Mouse (Mus musculus): ENCODE results near the gene Aco1. TPM values are rescaled to one million over a fixed set of nuclear protein-coding genes. Genes with fewer than 3 reads are reported as not detected.
A peak's percentile ranks its signal among the peaks of the same experiment; 100 is the strongest.

Gene Aco1
- total RNA-seq, 2 experiments from 2014 or later = 29.5 to 32.2 TPM

- no peak for DNase-seq (ENCODE audit: low spot score in 2 of 2)
- intact Hi-C loops (cut with DNase I) = no loop called here
Observed at GRCm38 (mm10) chr4:40155467-40155999, 12.7 kb downstream of the Aco1 start.

GRCm38 (mm10) chr4:40156153-40156552 is 13.3 kb downstream of the Aco1 start:
- intact Hi-C loops (cut with DNase I) = no loop called here
- DNase-seq (ENCODE audit: low spot score in 2 of 2) = no peak

DNA sequence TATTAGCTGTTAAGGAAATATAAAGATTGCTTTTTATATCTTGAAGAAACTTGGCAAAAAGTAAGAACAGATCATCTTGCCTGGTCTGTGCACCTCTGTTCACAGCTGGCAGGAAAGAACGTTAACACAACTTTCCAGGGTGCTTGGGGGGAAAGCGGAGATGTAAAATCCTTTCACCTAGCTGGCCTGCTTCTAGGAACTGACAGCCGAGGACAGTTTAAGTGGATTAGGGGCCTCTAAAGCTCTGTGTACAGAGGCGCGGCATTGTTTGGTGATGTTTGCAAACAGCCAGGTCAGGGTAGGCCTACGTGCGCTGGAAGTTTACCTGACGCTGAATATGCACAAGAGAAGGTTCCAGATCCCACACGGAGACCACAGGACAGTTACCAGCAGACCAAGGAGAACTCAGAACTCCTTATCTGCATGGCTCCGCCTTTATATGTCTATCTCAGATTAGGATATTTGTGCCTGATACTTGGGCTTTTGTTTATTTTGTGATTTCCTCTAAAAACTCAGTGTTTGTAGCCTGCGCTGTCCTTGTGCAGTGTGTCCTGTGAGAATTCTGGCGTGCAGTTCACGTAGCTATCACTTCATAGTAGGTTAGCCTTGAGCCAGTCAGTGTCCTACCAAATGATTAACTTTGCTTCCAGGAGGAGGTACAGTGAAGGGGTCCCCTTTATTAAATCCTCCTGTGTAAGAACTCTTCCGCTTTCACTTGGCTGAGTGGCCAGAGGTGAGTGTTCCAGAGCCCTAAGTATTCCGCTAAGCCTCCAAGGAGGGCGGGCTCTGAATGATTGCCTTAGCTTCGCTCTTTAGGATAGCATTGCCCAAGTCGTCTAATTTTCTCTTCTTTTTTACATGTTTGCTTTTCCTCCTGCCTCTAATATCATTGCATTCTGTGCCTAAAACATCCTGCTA is 14.0 kb downstream of the Aco1 start:
- no peak for DNase-seq (ENCODE audit: low spot score in 2 of 2)
- intact Hi-C loops (cut with DNase I) = no loop called here

- intact Hi-C loops (cut with DNase I) = no loop called here
- no peak for DNase-seq (ENCODE audit: low spot score in 2 of 2)
Observed at GRCm38 (mm10) chr4:40157500-40158223, 14.8 kb downstream of the Aco1 start.

DNA sequence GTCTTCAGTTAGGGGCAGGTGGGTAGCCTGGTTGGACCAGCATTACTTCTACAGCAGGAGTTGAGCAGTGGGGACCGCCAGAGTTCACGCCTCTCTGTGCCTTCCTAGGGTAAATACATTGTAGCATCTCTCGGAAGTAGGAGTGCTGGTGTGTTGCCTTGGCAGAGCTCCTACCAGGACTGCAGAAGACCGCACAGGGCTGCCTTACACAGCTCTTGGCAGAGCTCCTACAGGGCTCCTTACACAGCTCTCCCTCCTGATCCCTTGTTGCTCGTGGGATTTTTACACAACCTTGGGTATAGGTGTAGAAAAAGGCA is 15.3 kb downstream of the Aco1 start:
- intact Hi-C loops (cut with DNase I) = no loop called here

DNA sequence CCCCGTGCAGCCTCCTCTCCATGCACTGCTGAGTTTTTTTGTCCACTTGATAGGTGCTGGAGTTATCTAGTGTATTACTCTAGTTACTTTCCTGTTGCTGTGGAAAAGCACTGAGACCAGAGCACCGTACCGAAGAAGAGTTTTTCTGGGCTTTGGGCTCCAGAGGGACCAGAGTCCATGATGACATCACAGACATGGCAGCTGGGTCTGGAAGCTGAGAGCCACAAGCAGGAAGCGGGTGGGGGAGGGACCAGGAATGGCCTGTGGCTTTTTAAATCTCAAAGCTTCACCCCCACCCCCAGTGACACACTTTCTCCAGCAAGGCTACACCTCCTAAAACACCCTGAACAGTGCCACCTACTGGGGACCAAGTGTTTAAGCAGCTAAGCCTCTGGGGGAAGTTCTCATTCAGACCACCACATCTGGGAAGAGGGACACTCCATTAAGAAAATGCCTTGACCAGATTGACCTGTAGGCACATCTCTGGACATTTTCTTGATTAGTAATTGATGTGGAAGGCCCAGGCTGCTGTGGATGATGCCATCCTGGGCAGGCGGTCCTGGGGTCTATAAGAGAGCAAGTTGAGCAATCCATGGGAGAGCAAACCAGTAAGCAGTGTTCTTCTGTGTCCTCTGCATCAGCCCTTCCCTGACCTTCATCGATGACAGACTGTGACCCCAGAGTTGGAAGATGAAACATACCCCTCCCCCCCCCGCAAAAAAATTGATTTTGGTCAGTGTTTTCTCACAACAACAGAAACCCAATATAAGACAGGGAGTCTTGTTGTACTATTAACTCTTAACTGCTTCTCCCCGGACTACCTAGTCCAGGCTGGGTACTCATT is 17.9 kb downstream of the Aco1 start:
- intact Hi-C loops (cut with DNase I) = no loop called here
- no peak for DNase-seq (ENCODE audit: low spot score in 2 of 2)

More for the DNA sequence above, 15.3 kb downstream of the Aco1 start:
- peak in 1 of 2 experiments; percentile 16 for DNase-seq (ENCODE audit: low spot score in 2 of 2)

- intact Hi-C loops (cut with DNase I) = no loop called here
- no peak for DNase-seq (ENCODE audit: low spot score in 2 of 2)
Observed at GRCm38 (mm10) chr4:40163646-40164045, 20.8 kb downstream of the Aco1 start.

DNA sequence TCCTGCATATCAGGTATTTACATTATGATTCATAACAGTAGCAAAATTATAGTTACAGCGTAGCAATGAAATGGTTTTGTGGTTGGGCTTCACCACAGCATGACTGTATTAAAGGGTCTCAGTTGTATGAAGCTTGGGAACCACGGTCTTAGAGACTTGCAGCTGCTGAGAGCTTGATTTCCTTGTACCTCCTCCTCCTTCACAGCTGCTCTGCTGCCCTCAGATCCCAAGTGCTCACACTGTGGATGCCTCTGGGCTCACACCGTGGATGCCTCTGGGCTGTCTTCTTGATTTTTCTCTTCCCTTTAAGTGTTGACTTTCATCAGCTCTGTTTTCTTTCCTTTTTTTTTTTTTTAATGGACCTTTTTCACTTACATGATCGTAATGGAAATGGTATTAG is 28.6 kb downstream of the Aco1 start:
- DNase-seq (ENCODE audit: low spot score in 2 of 2) = no peak
- intact Hi-C loops (cut with DNase I) = no loop called here

- no peak for DNase-seq (ENCODE audit: low spot score in 2 of 2)
- intact Hi-C loops (cut with DNase I) = no loop called here
Observed at GRCm38 (mm10) chr4:40172336-40172735, 29.5 kb downstream of the Aco1 start.

DNA sequence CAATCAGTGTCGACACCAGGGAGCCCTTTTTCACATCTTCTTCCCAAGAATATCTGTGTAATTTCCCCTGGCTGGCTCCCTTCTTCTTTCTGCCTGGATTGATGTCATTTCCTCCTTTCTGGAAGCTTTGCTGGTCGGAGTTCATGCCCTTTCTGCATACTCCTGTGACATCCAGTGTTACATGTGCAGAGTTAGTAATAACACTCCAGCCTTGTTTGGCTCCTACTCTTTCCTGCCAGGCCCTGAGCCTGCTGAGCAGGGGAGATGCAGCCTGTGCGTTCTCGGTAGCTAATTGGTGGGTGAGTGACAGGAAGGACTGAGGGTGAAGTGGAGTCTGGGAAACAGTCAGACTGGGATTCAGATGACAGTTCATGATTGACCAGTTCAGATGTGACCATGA is 31.4 kb downstream of the Aco1 start:
- DNase-seq (ENCODE audit: low spot score in 2 of 2) = no peak
- intact Hi-C loops (cut with DNase I) = no loop called here

GRCm38 (mm10) chr4:40178584-40178983 is 35.7 kb downstream of the Aco1 start:
- intact Hi-C loops (cut with DNase I) = no loop called here
- DNase-seq (ENCODE audit: low spot score in 2 of 2) = no peak

GRCm38 (mm10) chr4:40180046-40180445 is 37.2 kb downstream of the Aco1 start:
- DNase-seq (ENCODE audit: low spot score in 2 of 2) = no peak
- intact Hi-C loops (cut with DNase I) = loop anchor here (5.0 to 10.0 kb wide), 2 partner anchors 107 to 505 kb away; no protein-coding TSS in a partner anchor

DNA sequence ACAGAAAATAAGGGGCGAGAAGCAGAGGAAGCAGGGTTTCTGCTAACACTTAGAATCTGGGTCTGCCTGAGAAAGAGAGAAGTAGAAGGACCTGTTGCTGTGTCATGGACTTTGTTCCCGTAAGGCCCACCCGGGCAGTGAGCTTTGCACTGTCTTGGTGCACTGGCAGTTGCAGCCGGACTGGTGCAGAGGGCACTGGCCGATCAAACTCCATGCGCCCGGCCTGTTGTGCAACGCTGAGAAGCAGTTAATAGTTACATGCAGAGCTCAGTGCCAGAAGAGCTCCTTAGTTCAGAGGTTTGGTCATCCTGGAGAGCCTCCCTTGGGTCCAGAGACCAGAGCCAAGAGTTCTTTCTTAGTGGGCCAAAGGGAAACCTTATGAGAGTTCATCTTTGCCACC is 38.8 kb downstream of the Aco1 start:
- intact Hi-C loops (cut with DNase I) = loop anchor here (5.0 to 10.0 kb wide), 2 partner anchors 106 to 503 kb away; no protein-coding TSS in a partner anchor
- no peak for DNase-seq (ENCODE audit: low spot score in 2 of 2)

GRCm38 (mm10) chr4:40182651-40183320 is 39.9 kb downstream of the Aco1 start:
- DNase-seq (ENCODE audit: low spot score in 2 of 2) = peak; percentile 55 to 65
- intact Hi-C loops (cut with DNase I) = loop anchor here (5.0 to 10.0 kb wide), 2 partner anchors 105 to 502 kb away; no protein-coding TSS in a partner anchor

GRCm38 (mm10) chr4:40183781-40184180 is 40.9 kb downstream of the Aco1 start:
- intact Hi-C loops (cut with DNase I) = loop anchor here (5.0 to 10.0 kb wide), 2 partner anchors 104 to 501 kb away; no protein-coding TSS in a partner anchor
- no peak for DNase-seq (ENCODE audit: low spot score in 2 of 2)

DNA sequence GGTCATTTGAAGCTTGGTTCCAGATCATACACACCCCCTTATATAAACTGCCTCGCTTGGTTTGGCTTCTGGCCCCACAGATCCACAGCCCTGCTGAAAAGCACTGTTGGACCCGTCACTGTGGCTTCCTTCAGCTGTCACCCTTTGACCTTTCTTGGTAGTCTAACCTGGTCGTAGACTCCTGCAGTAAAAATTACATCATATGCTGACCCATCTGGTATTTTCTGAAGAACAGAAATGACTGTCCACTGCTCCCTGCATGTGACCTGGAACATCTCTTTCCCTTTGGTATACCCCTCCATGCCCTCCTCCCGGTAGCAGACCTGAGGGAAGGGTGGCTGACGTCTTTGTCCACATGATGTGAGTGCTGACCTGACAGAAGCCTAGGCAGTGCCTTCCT is 41.6 kb downstream of the Aco1 start:
- intact Hi-C loops (cut with DNase I) = loop anchor here (5.0 to 10.0 kb wide), 2 partner anchors 103 to 500 kb away; no protein-coding TSS in a partner anchor
- no peak for DNase-seq (ENCODE audit: low spot score in 2 of 2)

- intact Hi-C loops (cut with DNase I) = loop anchor here (10.0 kb wide), 1 partner anchor 497 kb away; no protein-coding TSS in a partner anchor
- DNase-seq (ENCODE audit: low spot score in 2 of 2) = no peak
Observed at GRCm38 (mm10) chr4:40187956-40188355, 45.1 kb downstream of the Aco1 start.

GRCm38 (mm10) chr4:40192246-40192645 is 49.4 kb downstream of the Aco1 start:
- no peak for DNase-seq (ENCODE audit: low spot score in 2 of 2)
- intact Hi-C loops (cut with DNase I) = no loop called here

DNA sequence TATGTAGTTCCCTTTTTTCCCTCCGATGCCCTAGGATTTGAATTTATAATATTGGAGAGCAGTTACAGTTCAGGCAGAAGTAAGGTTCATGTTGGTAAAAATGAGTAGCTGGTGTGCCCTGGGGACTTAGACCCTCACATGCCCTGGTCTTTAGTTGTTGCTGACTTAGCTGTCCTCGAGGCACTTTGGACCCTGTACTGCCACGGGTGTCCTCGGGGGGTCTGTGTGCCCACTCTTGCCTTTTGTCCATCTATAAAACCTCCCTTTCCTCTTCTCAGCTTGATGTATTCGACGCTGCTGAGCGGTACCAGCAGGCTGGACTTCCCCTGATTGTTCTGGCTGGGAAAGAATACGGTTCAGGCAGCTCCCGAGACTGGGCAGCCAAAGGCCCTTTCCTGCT is 50.6 kb downstream of the Aco1 start:
- DNase-seq (ENCODE audit: low spot score in 2 of 2) = no peak
- intact Hi-C loops (cut with DNase I) = no loop called here

Data from left cerebral cortex, postnatal 25 days (tissue).